Mouse (Mus musculus) cerebellum, postnatal 4 days (tissue): ENCODE measurements around the gene Rpf2.

Experiments used
- DNase-seq, 2 experiments: peaks; one replicate each; pipeline ENCODE4 v3.0.0; 2022; ENCODE audit warnings: low spot score in 2 of 2, mixed read lengths in 1 of 2

Gene Rpf2

GRCm38 (mm10) chr10:40246374-40247165 is at the start of gene Rpf2:
Gene Rpf2 (minus strand): TSS chr10:40247036.
- peak; percentile 44 to 77 for DNase-seq

- DNase-seq, result no peak
Measured at GRCm38 (mm10) chr10:40292640-40293039, 45.8 kb upstream of the Rpf2 start.

- DNase-seq, result no peak
Measured at GRCm38 (mm10) chr10:40286767-40287166, 39.9 kb upstream of the Rpf2 start.

GRCm38 (mm10) chr10:40285571-40285970 is 38.7 kb upstream of the Rpf2 start:
- DNase-seq, result no peak

- DNase-seq, result no peak
Measured at GRCm38 (mm10) chr10:40284997-40285396, 38.2 kb upstream of the Rpf2 start.

- DNase-seq, result no peak
Measured at GRCm38 (mm10) chr10:40284179-40284831, 37.5 kb upstream of the Rpf2 start.

- DNase-seq, result no peak
Measured at GRCm38 (mm10) chr10:40283636-40284035, 36.8 kb upstream of the Rpf2 start.

GRCm38 (mm10) chr10:40281565-40281964 is 34.7 kb upstream of the Rpf2 start:
- no peak for DNase-seq

GRCm38 (mm10) chr10:40278317-40278716 is 31.5 kb upstream of the Rpf2 start:
- no peak for DNase-seq

GRCm38 (mm10) chr10:40275991-40276390 is 29.2 kb upstream of the Rpf2 start:
- DNase-seq, result no peak

- DNase-seq, result no peak
Measured at GRCm38 (mm10) chr10:40273938-40274337, 27.1 kb upstream of the Rpf2 start.

GRCm38 (mm10) chr10:40271216-40271615 is 24.4 kb upstream of the Rpf2 start:
- no peak for DNase-seq

- no peak for DNase-seq
Measured at GRCm38 (mm10) chr10:40264920-40265319, 18.1 kb upstream of the Rpf2 start.

GRCm38 (mm10) chr10:40263691-40264090 is 16.9 kb upstream of the Rpf2 start:
- no peak for DNase-seq

GRCm38 (mm10) chr10:40262200-40262599 is 15.4 kb upstream of the Rpf2 start:
- no peak for DNase-seq

GRCm38 (mm10) chr10:40260305-40260704 is 13.5 kb upstream of the Rpf2 start:
- DNase-seq, result no peak

- no peak for DNase-seq
Measured at GRCm38 (mm10) chr10:40259542-40259941, 12.7 kb upstream of the Rpf2 start.

GRCm38 (mm10) chr10:40258976-40259375 is 12.1 kb upstream of the Rpf2 start:
- peak in 1 of 2 experiments; percentile 22 for DNase-seq

- peak in 1 of 2 experiments; percentile 52 for DNase-seq
Measured at GRCm38 (mm10) chr10:40258401-40258966, 11.6 kb upstream of the Rpf2 start.

GRCm38 (mm10) chr10:40257414-40258255 is 10.8 kb upstream of the Rpf2 start, which contains the start of gene Gtf3c6:
Gene Gtf3c6 (minus strand): TSS chr10:40258108.
- DNase-seq, result peak; percentile 89 to 95

- peak in 1 of 2 experiments; percentile 44 for DNase-seq
Measured at GRCm38 (mm10) chr10:40256716-40257115, 9.9 kb upstream of the Rpf2 start.

GRCm38 (mm10) chr10:40250969-40251368 is 4.1 kb upstream of the Rpf2 start:
- DNase-seq, result no peak
